Mouse (Mus musculus): Measurements from ENCODE around the gene Ppp1r8.

Ppp1r8 gene

GRCm38 (mm10) chr4:132842970-132843704 is at the start of gene Ppp1r8:
Ppp1r8 (minus strand) TSS chr4:132843169.
- peak; percentile 90 for DNase-seq

DNA sequence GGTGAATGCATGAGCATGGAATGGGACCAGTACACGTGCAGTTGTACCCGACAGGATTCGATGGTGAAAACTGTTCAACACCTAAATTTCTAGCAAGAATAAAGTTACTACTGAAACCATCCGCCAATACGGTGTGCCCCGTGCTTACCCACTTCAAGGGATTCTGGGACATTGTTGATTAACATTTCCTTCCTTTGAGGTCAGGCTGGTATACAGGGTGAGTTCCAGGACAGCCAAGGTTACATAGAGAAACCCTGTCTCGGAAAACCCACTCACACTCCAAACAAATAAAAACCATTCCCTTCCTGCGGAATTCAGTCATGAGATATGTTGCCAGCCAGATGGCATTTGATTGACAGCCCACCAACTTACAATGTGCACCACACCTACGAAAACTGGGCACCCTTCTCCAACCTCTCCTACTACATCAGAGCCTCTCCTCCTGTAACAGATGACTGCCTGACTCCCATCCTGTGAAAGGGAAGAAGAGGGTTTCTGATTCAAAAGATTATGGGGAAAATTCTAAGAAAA is 41.9 kb upstream of the Ppp1r8 start:
- no peak for DNase-seq

- DNase-seq: peak; percentile 87
Observed at GRCm38 (mm10) chr4:132884064-132884843, 41.3 kb upstream of the Ppp1r8 start, which contains the start of gene Stx12. Stx12 (minus strand) TSS chr4:132884509.

- no peak for DNase-seq
Observed at GRCm38 (mm10) chr4:132883561-132884063, 40.6 kb upstream of the Ppp1r8 start.

- no peak for DNase-seq
Observed at GRCm38 (mm10) chr4:132874363-132875097, 31.6 kb upstream of the Ppp1r8 start.

- DNase-seq: peak; percentile 30
Observed at GRCm38 (mm10) chr4:132873481-132874362, 30.8 kb upstream of the Ppp1r8 start.

DNA sequence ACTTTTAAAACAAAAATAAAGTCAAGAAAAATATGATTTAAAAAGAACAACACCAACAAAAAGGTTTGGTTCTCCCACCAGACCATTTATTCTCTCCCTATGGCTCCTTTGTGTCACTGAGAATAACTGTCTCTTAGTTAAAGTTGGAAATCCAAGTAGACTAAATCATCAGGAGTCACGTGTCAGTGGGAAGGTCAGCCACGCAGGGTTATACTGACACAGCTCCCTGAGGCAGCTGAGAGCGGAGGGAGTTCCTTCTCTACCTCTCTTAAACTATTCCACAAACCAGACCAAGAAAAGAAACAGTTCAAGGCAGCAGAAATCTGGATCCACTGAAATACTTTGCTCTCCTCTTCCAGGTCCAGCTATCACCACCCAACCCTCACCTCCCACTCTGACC is 28.1 kb upstream of the Ppp1r8 start:
- DNase-seq: no peak

DNA sequence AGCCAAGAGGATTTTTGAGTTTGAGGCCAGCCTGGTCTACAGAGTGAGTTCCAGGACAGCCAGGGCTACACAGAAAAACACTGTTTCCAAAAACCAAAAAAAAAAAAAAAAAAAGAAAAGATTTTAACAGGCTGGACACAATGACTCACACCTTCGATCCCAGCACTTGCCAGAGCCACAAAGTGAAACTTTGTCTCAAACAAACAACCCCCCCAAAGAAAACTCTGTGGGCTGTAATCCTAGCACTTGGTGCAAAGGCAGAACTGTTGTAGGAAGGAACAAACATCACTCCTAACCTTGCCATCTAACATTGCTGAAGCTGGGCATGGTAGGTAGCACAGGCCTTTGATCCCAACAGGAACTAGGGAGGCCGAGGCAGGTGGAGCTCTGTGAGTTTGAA is 21.9 kb upstream of the Ppp1r8 start:
- no peak for DNase-seq

- no peak for DNase-seq
Observed at GRCm38 (mm10) chr4:132863012-132863411, 20.0 kb upstream of the Ppp1r8 start.

DNA sequence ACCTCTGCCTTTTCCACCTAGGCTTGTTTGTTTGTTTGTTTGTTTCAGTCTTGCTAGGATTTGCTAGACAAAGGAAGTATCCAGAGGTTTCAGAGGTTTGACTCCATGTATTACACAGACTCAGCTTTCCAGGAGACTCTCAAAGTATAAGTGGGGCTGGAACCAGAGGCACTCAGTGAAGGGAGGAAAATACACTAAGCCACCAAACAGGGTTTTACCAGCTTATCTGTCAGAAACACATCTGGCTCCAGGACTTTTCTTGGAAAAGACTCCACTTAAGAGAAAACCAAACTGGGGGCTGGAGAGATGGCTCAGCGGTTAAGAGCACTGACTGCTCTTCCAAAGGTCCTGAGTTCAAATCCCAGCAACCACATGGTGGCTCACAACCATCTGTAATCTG is 17.9 kb upstream of the Ppp1r8 start:
- DNase-seq: no peak

DNA sequence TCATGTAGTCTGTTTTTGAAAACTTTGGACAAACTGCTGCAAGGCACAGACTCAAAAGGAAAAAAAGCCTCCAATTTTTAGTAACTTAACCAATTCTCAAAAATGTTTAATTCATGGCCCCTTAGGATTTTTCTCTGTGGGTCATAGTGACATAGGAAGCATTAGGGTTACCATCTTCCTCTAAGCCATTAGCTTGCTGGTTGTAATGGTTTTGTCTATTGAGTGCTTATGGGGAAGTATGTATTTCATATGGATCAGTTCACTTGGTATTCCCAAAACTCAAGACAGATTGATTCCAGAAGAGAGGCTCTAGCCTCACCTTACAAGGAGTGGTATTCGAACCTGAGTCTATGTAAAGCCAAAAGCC is 719 bp upstream of the Ppp1r8 start:
- no peak for DNase-seq

- peak; percentile 3 for DNase-seq
Observed at GRCm38 (mm10) chr4:132842281-132842906, 575 bp downstream of the Ppp1r8 start.

DNA sequence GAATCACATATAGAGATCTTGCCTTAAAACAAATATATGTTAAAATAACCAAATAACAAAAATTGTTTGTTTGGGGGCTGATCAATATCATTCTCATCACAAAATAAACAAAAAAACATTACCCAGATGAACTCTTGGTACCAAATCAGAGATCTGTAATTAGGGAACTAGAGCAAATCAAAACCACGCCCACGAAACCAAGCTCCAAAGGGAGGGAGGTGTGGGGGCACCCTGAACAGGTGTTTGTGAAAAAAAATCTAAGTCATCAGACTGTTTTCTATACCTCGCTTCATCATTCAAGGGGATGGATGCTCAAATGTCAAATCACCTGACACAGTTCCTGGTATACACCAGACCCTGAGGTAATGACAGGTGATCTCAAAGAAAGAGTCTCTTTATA is 1.5 kb downstream of the Ppp1r8 start:
- DNase-seq: no peak

DNA sequence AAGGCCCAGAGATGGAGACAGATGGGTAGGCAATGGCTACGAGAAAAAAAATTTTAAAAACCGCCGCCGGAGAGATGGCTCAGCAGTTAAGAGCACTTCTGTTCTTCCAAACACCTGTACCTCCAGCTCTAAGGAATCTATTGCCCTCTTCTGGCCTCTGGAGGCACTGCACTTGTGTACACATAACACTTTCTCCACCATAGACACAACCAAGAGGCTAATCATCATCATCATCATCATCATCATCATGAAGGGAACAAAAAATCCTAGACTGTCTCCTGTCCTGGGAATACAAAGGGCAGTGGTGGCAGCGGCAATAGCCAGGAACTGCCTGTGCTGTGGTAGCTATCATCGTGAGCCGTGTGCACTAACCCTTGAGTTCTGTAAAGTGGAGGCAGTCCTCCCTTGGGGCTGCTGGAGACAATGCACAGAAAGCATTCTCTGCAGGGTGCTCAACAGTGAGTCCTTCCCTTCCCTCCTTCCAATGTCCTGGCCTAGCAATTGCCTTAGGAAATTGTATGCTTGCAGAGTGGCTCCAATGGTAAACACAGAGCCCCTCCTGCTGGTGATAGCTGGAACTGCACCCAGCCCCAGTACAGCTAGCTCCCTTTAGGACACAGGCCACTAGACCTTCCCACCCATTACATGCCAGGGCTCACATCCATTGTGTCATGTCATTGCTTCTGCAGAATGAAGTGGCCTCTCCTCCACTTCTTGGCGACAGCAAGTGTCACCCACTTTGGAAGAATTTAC is 19.2 kb downstream of the Ppp1r8 start:
- DNase-seq: peak; percentile 33

DNA sequence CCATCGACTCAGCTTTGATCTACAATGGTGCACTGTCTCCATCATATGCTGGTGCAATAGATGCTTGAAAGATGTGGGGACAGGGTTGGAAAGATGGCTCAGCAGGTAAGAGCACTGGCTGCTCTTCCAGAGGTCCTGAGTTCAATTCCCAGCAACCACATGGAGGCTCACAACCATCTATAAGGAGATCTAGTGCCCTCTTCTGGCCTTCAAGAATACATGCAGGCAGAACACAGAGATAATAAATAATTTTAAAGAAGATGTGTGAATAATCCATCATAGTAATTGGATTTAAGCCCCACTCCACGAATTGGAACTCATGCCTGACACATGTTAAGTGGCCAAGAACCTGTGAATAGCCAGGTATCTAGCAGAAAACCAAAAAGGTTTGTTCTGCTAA is 24.5 kb downstream of the Ppp1r8 start:
- no peak for DNase-seq

DNA sequence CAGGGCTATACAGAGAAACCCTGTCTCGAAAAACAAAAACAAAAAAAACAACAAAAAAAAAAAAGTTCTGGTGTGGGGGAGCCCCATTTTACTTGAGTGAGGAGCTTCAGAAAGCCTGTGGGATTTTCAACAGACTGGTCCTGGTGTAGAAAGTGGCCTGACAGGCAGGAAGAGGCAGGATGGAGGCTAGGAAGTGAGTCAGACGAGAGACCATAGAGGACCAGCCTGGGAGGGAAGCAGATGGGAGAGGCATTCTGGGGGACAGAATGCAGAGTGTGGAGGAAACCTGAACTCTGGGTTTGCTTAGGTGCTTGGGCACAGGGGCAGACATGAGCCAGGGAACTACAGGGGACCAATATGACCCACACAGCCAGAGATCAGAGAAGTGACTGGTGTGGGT is 26.1 kb downstream of the Ppp1r8 start:
- no peak for DNase-seq

DNA sequence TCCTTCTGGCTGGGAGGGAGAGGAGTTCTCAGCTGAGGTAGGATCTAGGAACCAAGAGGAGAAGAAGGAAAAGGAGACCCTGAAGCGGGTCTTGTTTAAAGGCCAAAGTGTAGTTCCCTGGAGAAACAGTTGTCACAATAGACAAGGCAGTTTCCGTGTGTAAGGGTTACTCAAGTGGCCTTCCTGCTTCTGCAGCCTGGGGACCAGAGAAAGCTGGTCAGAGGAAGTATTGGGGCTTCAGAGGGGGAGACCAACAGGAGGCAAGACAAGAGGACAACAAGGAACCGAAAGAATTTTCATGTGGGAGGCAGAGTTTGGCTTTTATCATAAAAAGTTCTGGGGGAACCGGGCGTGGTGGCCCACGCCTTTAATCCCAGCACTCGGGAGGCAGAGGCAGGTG is 26.6 kb downstream of the Ppp1r8 start:
- DNase-seq: no peak

DNA sequence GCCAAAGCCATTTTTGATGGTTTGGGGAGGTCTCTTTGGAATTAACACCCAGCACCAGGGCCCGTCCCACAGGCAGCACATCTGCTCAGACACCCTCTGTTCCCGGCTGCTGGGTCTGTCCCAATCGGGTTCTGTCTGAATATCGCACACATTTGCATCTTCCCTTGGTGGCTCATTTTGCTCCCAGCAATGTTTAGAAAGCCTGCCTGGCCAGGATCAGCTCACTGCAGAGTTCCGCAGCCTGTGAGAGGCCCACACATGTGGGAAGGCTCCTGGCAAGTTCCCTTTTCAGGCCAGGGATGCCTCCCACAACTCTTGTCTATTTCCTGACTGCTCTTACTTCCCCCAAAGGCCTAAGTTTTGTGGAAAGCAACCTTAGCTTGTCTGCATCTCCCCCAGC is 33.3 kb downstream of the Ppp1r8 start:
- no peak for DNase-seq

DNA sequence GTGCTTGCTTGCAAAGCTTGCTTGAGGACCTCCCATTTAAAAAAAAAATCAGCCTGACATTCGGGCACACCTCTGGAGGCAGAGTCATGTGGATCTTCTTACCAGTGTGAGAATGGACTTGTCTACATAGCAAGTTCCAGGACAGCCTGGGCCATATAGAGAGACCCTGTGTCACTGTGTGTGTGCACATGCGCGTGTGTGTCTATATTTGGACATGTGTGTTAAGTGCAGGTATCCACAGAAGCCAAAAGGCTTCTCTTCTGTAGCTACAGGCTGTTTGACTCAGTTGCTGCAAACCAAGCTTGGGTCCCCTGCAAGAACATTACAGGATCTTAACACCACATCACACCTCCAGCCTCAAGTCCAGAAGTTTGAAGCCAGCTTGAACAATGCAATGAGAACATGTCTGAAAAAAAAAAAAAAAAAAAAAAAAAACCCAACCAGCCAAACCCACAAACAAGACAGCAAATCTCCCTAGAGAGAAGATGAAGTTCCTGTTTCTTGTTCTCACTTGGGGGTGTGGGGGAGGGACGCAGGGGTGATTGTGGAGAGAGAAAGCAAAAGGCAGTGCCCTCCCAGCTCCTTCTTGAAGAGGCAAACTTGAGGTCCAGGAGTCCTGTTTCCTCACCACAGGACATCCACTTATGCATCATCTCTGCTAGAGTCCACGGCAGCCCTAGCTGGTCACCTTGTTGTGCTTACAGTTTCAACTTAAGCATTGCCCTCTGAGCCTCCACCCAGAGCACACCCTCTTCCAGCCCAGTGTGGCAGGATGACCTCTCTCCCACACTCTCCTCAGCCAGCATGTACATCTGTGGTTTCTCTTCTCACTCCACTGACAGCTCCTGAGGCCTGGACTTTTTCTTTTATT is 35.0 kb downstream of the Ppp1r8 start:
- DNase-seq: no peak
